Mouse (Mus musculus): ENCODE measurements around the gene Tcf19. TPM values are rescaled to one million over a fixed set of nuclear protein-coding genes. Genes with fewer than 3 reads are reported as not detected.

Tcf19 gene
- polyA plus RNA-seq, 1 experiment from 2014 or later: 90.1 TPM

DNA sequence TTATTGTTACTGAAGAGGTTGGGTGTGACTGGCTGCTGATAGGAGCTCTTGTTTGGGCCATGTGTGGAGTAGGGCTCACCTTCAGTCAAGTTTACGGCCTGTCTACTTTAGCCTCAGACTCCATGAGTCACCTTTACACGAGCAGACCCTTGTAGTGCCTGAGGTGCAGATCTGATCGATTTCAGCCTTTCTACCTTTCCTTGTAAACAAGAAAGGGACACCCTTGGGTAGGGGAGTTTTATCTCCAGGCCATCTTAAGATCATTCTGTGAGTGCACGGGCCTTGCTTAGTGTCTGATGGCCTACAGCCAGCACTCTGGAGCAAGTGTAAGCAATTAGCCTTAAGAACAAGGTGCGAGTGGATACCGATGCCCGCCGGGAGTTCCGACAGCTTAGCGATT is 9.7 kb downstream of the Tcf19 start:
- H3K9me3 ChIP-seq (ENCODE audit: control insufficient read depth, low read depth, low read length): no peaks in the 10 kb centered on the region
- H3K36me3 ChIP-seq (ENCODE audit: control insufficient read depth, insufficient read depth, low read length): no peaks in the 10 kb centered on the region
- H3K27me3 ChIP-seq (ENCODE audit: control insufficient read depth, insufficient read depth, low read length): peaks cover 7% of the 10 kb centered on the region
- H3K27ac ChIP-seq (ENCODE audit: low read length): no peak overlapping the region
- no peaks in the 10 kb centered on the region for H3K4me1 ChIP-seq (ENCODE audit: control insufficient read depth, insufficient read depth, low read length)
- no peak overlapping the region for H3K4me3 ChIP-seq (ENCODE audit: low read depth, low read length)
- no peak overlapping the region for H3K4me2 ChIP-seq (replicated peaks; ENCODE audit: low read depth, low read length)
- no peak for ATAC-seq (ENCODE audit: insufficient number of reproducible peaks, insufficient read depth, low FRiP score, low read depth)
- 16% methylated on average over 10 of the region's 10 CpGs for whole genome bisulfite sequencing
- H3K9ac ChIP-seq (replicated peaks; ENCODE audit: low read depth, low read length): no peak overlapping the region

DNA sequence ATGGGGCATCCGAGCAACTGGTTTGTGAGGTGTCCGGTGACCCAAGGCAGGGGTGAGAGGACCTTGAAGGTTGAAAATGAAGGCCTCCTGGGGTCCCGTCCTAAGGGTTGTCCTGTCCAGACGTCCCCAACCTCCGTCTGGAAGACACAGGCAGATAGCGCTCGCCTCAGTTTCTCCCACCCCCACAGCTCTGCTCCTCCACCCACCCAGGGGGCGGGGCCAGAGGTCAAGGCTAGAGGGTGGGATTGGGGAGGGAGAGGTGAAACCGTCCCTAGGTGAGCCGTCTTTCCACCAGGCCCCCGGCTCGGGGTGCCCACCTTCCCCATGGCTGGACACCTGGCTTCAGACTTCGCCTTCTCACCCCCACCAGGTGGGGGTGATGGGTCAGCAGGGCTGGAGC is 10.8 kb downstream of the Tcf19 start, which contains the start of gene Pou5f1:
TSS of gene Pou5f1 (plus strand) at position 243 of the 400 bp plus-strand sequence.
- no peak within 1 kb of the TSS for H3K4me3 ChIP-seq (ENCODE audit: low read depth, low read length)
- 42% methylated on average over 13 of the region's 13 CpGs for WGBS
- ATAC-seq (ENCODE audit: insufficient number of reproducible peaks, insufficient read depth, low FRiP score, low read depth): no peak
- no peaks in the 10 kb centered on the region for H3K4me1 ChIP-seq (ENCODE audit: control insufficient read depth, insufficient read depth, low read length)
- H3K27me3 ChIP-seq (ENCODE audit: control insufficient read depth, insufficient read depth, low read length): peaks cover 7% of the 10 kb centered on the region
- no peak within 1 kb of the TSS for H3K9ac ChIP-seq (replicated peaks; ENCODE audit: low read depth, low read length)
- no peaks in the 10 kb centered on the region for H3K36me3 ChIP-seq (ENCODE audit: control insufficient read depth, insufficient read depth, low read length)
- no peak within 1 kb of the TSS for H3K4me2 ChIP-seq (replicated peaks; ENCODE audit: low read depth, low read length)
- no peak within 1 kb of the TSS for H3K27ac ChIP-seq (ENCODE audit: low read length)
- no peaks in the 10 kb centered on the region for H3K9me3 ChIP-seq (ENCODE audit: control insufficient read depth, low read depth, low read length)

DNA sequence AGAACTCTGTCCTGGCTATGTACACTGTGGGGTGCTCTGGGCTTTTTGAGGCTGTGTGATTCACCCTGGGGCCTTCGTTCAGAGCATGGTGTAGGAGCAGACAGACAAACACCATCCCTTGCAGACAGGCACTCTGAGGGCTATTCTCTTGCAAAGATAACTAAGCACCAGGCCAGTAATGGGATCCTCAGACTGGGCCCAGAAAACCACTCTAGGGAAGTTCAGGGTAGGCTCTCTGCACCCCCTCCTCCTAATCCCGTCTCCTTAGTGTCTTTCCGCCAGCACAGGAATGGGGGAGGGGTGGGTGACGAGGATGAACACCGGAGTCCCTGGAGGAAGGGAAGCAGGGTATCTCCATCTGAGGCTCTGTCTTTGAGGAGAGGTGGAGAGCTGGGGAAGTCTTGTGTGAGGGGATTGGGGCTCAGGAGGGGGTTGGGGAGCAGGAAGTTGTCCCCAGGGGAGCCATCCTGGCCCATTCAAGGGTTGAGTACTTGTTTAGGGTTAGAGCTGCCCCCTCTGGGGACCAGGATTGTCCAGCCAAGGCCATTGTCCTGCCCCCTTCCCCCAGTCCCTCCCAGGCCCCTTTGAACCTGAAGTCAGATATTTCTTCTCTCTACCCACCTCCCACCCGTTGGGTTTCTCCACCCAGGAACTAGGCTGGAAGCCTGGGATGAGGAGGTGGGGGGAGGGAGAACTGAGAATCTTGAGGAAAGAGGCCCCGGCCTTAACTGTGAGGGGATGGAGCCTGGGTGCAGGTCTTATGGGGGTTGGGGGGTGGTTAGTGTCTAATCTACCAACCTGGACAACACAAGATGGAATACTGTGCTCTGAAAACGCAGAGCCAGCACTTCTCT is 11.8 kb downstream of the Tcf19 start:
- peaks cover 7% of the 10 kb centered on the region for H3K27me3 ChIP-seq (ENCODE audit: control insufficient read depth, insufficient read depth, low read length)
- no peak for ATAC-seq (ENCODE audit: insufficient number of reproducible peaks, insufficient read depth, low FRiP score, low read depth)
- no peak overlapping the region for H3K4me2 ChIP-seq (replicated peaks; ENCODE audit: low read depth, low read length)
- H3K9me3 ChIP-seq (ENCODE audit: control insufficient read depth, low read depth, low read length): no peaks in the 10 kb centered on the region
- no peaks in the 10 kb centered on the region for H3K36me3 ChIP-seq (ENCODE audit: control insufficient read depth, insufficient read depth, low read length)
- H3K4me1 ChIP-seq (ENCODE audit: control insufficient read depth, insufficient read depth, low read length): no peaks in the 10 kb centered on the region
- no peak overlapping the region for H3K27ac ChIP-seq (ENCODE audit: low read length)
- WGBS: 33% methylated on average over 8 of the region's 8 CpGs
- H3K4me3 ChIP-seq (ENCODE audit: low read depth, low read length): no peak overlapping the region
- no peak overlapping the region for H3K9ac ChIP-seq (replicated peaks; ENCODE audit: low read depth, low read length)

GRCm38 (mm10) chr17:35503849-35504248 is 12.8 kb downstream of the Tcf19 start:
- WGBS: 33% methylated on average over 5 of the region's 5 CpGs
- H3K9me3 ChIP-seq (ENCODE audit: control insufficient read depth, low read depth, low read length): no peaks in the 10 kb centered on the region
- no peak overlapping the region for H3K9ac ChIP-seq (replicated peaks; ENCODE audit: low read depth, low read length)
- no peak overlapping the region for H3K27ac ChIP-seq (ENCODE audit: low read length)
- H3K4me3 ChIP-seq (ENCODE audit: low read depth, low read length): no peak overlapping the region
- H3K4me1 ChIP-seq (ENCODE audit: control insufficient read depth, insufficient read depth, low read length): no peaks in the 10 kb centered on the region
- H3K36me3 ChIP-seq (ENCODE audit: control insufficient read depth, insufficient read depth, low read length): no peaks in the 10 kb centered on the region
- H3K4me2 ChIP-seq (replicated peaks; ENCODE audit: low read depth, low read length): no peak overlapping the region
- peaks cover 7% of the 10 kb centered on the region for H3K27me3 ChIP-seq (ENCODE audit: control insufficient read depth, insufficient read depth, low read length)
- ATAC-seq (ENCODE audit: insufficient number of reproducible peaks, insufficient read depth, low FRiP score, low read depth): no peak

- no peak overlapping the region for H3K27ac ChIP-seq (ENCODE audit: low read length)
- no peaks in the 10 kb centered on the region for H3K9me3 ChIP-seq (ENCODE audit: control insufficient read depth, low read depth, low read length)
- H3K27me3 ChIP-seq (ENCODE audit: control insufficient read depth, insufficient read depth, low read length): peaks cover 7% of the 10 kb centered on the region
- H3K36me3 ChIP-seq (ENCODE audit: control insufficient read depth, insufficient read depth, low read length): no peaks in the 10 kb centered on the region
- H3K4me2 ChIP-seq (replicated peaks; ENCODE audit: low read depth, low read length): no peak overlapping the region
- H3K9ac ChIP-seq (replicated peaks; ENCODE audit: low read depth, low read length): no peak overlapping the region
- WGBS: 58% methylated on average over 5 of the region's 5 CpGs
- ATAC-seq (ENCODE audit: insufficient number of reproducible peaks, insufficient read depth, low FRiP score, low read depth): no peak
- H3K4me1 ChIP-seq (ENCODE audit: control insufficient read depth, insufficient read depth, low read length): no peaks in the 10 kb centered on the region
- no peak overlapping the region for H3K4me3 ChIP-seq (ENCODE audit: low read depth, low read length)
Measured at GRCm38 (mm10) chr17:35502762-35503161, 13.9 kb downstream of the Tcf19 start.

- H3K27ac ChIP-seq (ENCODE audit: low read length): no peak overlapping the region
- no peak overlapping the region for H3K4me3 ChIP-seq (ENCODE audit: low read depth, low read length)
- H3K4me1 ChIP-seq (ENCODE audit: control insufficient read depth, insufficient read depth, low read length): no peaks in the 10 kb centered on the region
- H3K36me3 ChIP-seq (ENCODE audit: control insufficient read depth, insufficient read depth, low read length): no peaks in the 10 kb centered on the region
- no peak for ATAC-seq (ENCODE audit: insufficient number of reproducible peaks, insufficient read depth, low FRiP score, low read depth)
- H3K27me3 ChIP-seq (ENCODE audit: control insufficient read depth, insufficient read depth, low read length): peaks cover 7% of the 10 kb centered on the region
- WGBS: 13% methylated on average over 6 of the region's 6 CpGs
- no peaks in the 10 kb centered on the region for H3K9me3 ChIP-seq (ENCODE audit: control insufficient read depth, low read depth, low read length)
- no peak overlapping the region for H3K4me2 ChIP-seq (replicated peaks; ENCODE audit: low read depth, low read length)
- H3K9ac ChIP-seq (replicated peaks; ENCODE audit: low read depth, low read length): no peak overlapping the region
Measured at GRCm38 (mm10) chr17:35502226-35502625, 14.4 kb downstream of the Tcf19 start.

GRCm38 (mm10) chr17:35497124-35497523 is 19.5 kb downstream of the Tcf19 start:
- H3K4me3 ChIP-seq (ENCODE audit: low read depth, low read length): no peak overlapping the region
- H3K4me2 ChIP-seq (replicated peaks; ENCODE audit: low read depth, low read length): no peak overlapping the region
- no peaks in the 10 kb centered on the region for H3K4me1 ChIP-seq (ENCODE audit: control insufficient read depth, insufficient read depth, low read length)
- no peaks in the 10 kb centered on the region for H3K27me3 ChIP-seq (ENCODE audit: control insufficient read depth, insufficient read depth, low read length)
- ATAC-seq (ENCODE audit: insufficient number of reproducible peaks, insufficient read depth, low FRiP score, low read depth): no peak
- no peak overlapping the region for H3K27ac ChIP-seq (ENCODE audit: low read length)
- no peaks in the 10 kb centered on the region for H3K9me3 ChIP-seq (ENCODE audit: control insufficient read depth, low read depth, low read length)
- H3K9ac ChIP-seq (replicated peaks; ENCODE audit: low read depth, low read length): no peak overlapping the region
- 92% methylated on average over 7 of the region's 7 CpGs for WGBS
- H3K36me3 ChIP-seq (ENCODE audit: control insufficient read depth, insufficient read depth, low read length): no peaks in the 10 kb centered on the region

GRCm38 (mm10) chr17:35490320-35490719 is 26.3 kb downstream of the Tcf19 start:
- Histone ChIP-seq H3K4me3 (ENCODE audit: low read depth, low read length) (no peak overlapping the region), H3K9me3 (ENCODE audit: control insufficient read depth, low read depth, low read length) (no peaks in the 10 kb centered on the region), H3K9ac (replicated peaks; ENCODE audit: low read depth, low read length) (no peak overlapping the region), H3K4me1 (ENCODE audit: control insufficient read depth, insufficient read depth, low read length) (0 out of 2 replicates have a peak, but pooled peaks cover 2% of the 10 kb centered on the region), H3K27ac (ENCODE audit: low read length) (no peak overlapping the region), H3K4me2 (replicated peaks; ENCODE audit: low read depth, low read length) (no peak overlapping the region), H3K36me3 (ENCODE audit: control insufficient read depth, insufficient read depth, low read length) (no peaks in the 10 kb centered on the region), H3K27me3 (ENCODE audit: control insufficient read depth, insufficient read depth, low read length) (no peaks in the 10 kb centered on the region)
- no peak for ATAC-seq (ENCODE audit: insufficient number of reproducible peaks, insufficient read depth, low FRiP score, low read depth)
- WGBS: 73% methylated on average over 5 of the region's 5 CpGs

Measured in stomach, embryonic 14.5 days (tissue).